Mouse (Mus musculus) heart, adult 2 months (tissue): ENCODE results near the gene Atcay.

Source experiments
- CTCF ChIP-seq: fragments of 200-600 bp; IDR thresholded peaks from 2 replicates; pipeline ENCODE4 v1.8.1; 2022; ENCODE audit warnings: antibody characterized with exemption, mild to moderate bottlenecking, moderate library complexity
- EP300 ChIP-seq: fragments of 200-500 bp; IDR thresholded peaks from 2 replicates; pipeline ENCODE4 v1.6.1; 2011; ENCODE audit warnings: low read depth, low read length, control low read depth; ENCODE audit not compliant: insufficient read depth
- POLR2A ChIP-seq: fragments of 200-500 bp; IDR thresholded peaks from 2 replicates; pipeline ENCODE4 v1.6.1; 2011; ENCODE audit warnings: mild to moderate bottlenecking, low read depth, low read length, control low read depth; ENCODE audit not compliant: insufficient read depth

DNA sequence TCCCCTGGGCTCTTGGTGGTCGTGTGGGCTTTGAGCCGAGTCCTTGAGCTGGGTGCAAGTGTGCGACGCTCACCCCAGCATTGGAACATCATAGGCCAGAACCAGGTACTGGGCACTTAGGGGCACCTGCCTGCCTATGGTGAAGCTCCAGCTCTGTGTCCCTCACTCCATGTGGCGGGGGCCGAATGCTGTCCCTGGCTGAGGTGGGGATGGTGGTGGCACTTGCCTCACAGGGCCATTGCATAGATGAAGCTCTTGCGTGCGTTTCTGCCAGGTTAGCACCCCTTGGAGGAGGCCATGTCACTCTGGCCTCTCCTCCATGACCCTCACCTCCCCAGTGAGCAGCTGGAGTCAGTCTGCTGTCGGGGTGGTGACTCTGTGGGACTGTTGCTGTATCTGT is 43.5 kb downstream of the Atcay start:
- no peak for TF ChIP-seq CTCF
- TF ChIP-seq EP300 = no peak
- no peak for TF ChIP-seq POLR2A
